Mouse (Mus musculus): ENCODE results near the gene Gjd3.

Gjd3 gene

DNA sequence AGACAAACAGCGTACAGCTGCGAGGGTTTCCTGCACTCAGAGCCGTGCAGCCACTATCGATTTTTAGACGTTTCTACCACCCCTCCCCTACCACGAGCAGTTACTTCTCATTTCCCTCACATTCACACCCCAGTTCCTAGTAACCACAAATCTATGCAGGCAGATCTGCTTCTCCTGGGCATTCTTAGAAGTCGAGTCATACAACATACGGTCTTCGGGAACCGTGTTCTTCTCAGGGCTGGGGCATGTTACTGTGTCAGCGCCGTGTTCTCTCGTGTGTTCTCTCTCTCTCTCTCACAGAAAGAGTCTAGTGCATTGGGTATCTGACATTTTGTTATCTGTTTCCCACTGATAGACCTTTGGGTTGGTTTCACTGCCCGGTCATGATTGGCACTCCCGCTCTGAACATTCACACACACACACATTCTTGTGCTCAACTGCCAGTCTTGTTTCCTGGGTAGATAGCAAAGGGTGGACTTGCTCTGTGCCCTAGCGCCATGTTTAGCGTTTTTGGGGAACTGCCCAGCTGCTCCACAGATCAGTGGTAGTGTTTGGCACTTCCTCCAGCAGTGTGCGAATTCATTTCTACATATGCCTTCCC lies 34.7 kb downstream of the Gjd3 start:
- in situ Hi-C loops (cut with MseI, MboI) = no loop called here

DNA sequence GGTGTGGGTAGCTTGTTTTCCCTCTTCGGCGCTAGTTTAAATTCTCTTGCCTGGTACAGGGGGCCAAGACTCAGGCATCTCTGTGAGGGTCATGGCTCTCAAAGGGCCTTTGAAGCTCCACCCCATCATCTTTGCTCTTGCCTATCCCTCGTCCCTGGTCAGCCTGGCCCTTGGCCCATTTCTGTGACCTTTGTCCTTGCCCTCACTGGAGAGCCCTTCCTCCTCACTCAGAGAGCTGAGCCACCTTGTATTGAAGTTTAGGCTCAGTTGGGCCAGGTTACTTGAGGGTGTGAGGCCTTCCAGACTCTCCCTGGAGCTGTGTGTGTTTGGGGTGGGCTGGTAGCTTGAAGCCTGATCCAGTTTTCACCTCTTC lies 37.2 kb downstream of the Gjd3 start:
- in situ Hi-C loops (cut with MseI, MboI) = no loop called here

DNA sequence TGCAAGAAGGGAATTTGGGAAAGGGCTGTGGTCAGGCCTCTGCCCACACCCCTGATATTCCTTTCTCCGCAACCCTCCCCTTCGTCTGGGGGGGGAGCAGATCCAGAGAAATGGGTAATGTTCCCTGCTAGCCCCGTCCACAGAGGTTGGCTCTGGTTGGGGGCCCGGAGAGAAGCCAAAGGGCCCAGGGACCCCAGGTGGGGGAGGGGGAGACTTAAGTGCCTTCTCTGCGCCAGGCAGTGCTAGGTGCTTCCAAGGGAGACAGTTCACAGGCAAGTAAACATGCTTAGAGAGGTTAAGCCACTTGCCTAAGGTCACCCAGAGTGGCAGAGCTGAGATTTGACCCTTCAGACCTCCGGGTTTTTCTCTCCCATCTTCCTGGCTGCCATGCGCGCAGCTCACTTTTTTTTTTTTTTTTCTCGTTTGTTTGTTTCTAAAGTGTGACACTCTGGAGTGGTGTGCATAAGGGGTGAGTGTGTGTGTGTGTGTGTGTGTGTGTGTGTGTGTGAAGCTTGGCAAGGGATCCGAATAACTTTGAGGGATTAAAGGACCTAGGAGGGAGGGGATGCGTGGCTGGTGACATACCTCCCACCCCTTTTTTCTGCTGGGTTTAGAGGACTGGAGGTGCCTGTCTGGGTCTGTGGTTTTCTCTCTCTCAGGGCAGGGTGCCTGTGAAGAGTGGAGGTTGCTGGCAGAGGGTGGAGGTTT lies 37.8 kb downstream of the Gjd3 start:
- in situ Hi-C loops (cut with MseI, MboI) = no loop called here

DNA sequence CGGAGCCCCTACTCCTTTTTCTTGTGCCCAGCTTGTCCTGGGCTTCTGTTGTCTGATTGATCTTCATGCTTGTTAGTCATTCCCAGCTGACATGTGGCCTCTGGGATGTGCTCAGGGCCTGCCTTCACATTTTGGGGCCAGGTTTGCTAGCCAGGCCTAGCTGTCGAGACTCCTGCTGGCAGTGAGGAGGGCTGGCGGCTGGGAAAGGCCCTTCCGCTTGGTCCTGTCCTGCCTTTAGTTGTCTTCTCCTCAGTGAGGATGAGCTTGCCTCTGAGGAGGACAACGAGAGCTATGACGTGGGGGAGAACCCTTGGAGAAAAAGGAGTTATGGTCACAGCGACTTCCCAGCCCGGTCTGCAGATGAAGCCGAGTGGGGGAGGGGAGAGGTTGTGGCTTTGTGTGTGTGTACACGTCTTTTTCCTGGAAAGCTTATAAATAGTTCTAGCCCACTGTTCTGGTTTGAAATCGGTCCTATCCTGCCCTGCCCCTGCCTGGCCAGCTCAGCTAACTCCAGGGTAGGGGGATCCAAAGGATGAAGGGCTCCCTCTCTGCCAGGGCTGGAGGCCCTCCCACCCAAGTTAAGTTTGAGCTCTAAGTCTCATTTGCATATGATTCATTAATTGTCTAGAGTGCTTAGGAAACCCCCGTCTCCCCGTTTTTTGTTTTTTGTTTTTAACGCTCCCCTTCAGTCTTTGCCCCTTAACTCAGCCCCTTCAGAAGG lies 38.9 kb downstream of the Gjd3 start:
- in situ Hi-C loops (cut with MseI, MboI) = no loop called here

DNA sequence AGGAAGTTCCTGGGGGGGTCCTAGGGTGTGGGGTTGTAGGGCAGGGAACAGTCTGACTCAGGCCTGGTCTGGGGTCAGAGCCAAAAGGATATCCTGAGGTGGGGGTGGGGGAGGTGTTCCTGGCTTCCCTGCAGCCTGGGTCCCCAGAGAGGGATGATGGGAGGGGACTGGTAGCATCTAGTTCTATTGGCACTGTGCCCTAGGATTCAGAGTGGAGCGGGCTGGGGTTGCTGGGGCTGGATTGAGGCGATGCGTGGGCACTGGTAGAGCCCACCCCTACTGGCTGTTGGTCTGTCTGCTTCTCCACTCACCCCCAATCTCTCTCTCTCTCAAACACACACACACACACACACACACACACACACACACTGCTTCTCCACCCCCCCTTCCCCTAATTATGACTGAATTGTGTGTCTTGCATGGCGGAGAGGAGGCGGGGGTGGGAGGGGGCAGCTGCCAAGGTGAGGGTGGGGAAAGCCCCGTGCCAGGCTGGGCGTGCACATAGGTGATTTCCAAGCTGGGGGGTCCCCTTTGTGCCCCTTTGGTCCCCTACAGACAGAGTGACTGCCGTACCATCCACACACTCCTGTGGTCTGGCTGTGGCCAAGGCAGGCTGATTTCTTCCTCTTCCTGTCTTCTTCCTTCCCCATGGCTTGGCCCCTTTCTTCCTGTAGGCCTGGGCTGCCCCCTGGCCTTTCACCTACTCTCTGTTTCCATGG lies 39.7 kb downstream of the Gjd3 start:
- in situ Hi-C loops (cut with MseI, MboI) = no loop called here

DNA sequence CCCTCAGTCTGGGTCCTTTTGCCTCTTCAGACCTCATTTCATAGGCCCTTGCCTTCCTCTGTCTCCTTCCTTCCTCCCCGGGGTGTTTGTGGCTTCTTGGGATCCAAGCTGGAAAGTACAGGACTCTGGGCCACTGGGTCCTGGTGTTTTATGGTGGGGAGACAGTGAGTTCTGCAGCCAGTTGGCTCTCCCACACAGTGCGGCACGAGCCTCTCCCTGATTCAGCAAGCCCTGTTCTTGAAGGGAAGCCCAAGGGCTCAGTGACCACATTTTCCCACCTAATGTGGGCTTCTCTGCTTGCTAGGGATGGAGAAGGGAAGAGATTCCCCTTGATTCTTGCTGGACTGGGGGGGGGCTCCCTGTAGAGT lies 40.3 kb downstream of the Gjd3 start:
- in situ Hi-C loops (cut with MseI, MboI) = no loop called here

GRCm38 (mm10) chr11:98941826-98942550 lies 40.8 kb downstream of the Gjd3 start:
- in situ Hi-C loops (cut with MseI, MboI) = no loop called here

DNA sequence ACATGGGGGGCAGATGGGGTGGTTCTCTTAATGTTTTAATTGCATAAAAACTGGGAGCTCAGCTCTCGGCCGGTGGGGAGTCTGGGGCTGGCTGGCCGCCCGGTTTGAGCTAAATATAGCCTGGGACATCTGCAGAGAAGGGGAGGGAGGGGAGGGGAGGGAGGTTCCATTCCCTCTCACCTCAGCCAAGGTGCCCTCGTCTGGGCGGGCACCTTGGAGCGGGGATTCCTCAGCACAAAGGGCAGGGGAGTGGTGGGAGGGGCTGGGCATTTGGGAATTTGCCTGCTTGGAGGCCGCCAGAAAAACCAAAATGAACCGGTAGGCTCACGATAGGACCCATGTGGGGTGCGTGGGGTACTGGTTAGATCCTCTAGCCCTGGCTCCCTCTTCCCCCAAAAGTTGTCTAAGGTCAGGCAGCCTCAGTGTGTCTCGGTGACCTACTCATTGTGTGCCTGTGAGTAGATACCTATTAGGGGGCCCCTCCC lies 41.4 kb downstream of the Gjd3 start:
- in situ Hi-C loops (cut with MseI, MboI) = no loop called here

GRCm38 (mm10) chr11:98940776-98941175 lies 42.0 kb downstream of the Gjd3 start:
- in situ Hi-C loops (cut with MseI, MboI) = no loop called here

DNA sequence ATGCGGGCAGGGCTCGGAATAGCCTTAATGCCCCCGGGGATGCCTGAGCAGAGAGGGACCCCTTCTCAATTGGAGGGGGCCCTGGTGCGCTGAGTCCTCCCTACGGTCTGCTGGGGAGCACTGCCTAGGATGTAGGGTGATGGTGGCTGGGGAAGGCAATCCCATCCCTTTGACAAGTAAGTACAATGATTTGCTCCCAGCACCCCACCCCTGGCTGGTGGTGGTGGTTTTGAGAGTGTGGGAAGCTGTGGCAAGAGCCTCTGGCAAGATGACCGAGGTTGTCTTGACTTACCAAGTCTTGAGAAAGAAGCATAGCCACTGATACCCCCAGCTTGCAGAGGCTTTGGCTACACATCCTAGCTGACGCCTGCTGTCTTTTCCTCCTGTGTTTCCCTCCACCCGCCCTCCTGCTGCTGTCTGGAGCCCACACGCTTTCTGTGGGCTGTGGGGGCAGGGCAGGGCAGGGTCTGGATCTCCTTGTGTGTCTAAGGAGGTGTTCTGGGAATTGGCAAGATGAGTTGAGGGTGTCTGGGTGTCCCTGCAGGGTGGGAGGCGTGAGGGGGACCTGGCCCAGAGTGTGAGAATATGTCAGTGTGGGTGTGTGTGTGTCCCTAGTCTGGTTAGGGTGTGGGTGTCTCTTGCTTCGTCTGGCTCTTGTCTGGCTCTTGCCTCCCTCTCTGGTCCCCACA lies 42.7 kb downstream of the Gjd3 start:
- in situ Hi-C loops (cut with MseI, MboI) = no loop called here

DNA sequence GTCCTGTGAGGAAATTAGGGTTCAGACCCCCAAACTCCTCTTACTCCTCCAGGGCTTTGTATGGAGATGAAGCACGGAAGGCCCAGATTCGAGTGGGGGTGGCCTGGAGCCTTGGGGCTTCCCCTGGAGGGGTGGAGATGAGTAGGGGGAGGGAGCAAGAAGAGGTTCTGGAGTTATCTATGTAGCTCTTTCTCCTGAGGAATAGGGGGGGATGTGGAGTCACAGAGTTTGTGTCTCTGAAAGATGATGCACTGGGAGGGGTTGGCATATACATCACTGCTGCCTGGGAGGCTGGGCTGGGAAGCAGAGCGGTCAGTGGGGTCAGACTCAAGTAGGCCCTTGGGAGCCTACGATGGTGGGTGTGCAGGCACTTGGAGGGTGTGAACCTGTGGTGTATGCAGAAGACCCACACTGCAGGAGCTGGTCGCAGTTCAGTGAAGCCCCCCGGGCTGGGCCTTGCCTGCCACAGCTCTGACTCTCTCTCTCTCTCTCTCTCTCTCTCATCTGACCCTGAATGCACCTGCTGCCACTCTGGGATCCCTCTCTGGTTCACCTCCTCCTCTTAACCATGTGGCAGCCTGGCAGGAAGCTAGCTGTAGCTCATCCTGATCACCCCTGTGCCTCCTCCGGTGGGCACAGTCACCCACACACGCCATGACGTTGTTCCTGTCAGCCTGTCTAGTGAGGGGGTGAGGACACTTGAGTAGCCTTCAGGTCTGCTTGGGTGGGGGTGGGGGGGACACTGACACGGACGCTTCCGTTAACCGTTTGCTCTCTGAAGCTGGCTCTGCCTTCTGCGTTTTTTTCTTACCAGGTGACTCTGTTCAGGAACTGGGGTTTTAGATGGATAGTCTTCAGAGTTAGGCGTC lies 43.5 kb downstream of the Gjd3 start:
- in situ Hi-C loops (cut with MseI, MboI) = no loop called here

GRCm38 (mm10) chr11:98938701-98939083 lies 44.1 kb downstream of the Gjd3 start:
- in situ Hi-C loops (cut with MseI, MboI) = no loop called here

DNA sequence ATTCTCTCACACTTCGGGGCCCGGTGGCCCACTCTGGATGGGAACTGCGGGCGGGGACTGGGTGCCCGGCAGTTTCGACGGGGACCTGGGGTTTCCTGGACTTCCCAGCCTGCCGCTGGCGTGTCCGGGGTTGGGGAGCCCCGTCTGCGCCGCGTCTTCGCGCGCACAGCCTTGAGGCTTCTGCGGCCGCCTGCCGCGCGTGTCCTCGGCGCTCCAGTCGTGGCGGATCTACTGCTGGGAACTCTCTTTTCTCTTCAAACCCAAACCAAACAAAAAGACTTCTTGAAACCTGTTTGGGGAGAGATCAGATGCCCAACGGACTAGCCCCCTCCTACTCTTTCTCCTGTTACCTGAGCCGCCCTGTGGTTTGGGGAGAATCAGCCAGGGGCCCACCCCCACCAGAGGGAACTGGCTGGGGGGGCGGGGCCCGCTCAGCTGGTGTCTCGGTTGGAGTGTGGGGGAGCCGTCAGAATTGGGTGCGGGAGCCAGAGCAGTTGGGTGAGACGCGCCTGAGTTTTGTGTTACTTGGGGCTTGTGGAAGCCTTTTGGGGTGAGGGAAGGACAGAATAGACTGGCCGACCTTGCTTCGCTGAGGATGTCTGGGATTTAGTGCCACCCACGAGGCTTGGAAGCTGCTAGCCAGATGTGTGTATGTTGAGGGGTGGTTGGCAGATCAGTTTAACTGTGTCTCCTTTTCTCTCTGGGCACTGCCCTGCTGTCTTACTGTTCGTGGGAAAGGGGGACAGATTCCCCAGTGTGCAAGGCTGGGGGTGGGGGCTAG lies 44.7 kb downstream of the Gjd3 start:
- in situ Hi-C loops (cut with MseI, MboI) = no loop called here

DNA sequence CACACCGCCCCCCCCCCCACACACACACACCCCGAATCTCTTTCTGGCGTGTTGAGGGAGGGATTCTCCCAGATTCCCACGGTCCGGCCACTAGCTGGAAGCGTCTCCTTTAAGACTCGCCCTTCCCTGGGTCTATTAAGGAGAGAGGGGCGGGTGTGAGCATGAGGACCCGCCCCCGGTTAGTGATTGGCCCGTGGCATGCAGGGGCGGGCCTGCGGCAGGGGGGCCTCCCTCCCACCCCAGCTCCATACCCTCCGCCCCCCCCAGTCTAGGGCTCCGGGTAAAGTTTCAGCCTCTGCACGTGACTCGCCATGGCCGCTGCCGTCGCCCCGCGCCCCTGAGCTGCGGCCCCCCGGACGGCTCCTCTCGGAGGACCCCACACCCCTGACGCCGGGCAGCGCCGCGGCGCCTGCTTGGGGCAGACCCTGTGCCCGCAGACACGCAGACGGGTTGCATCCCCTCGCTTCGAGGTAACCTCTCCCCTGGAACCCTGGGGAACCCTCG lies 45.4 kb downstream of the Gjd3 start:
- in situ Hi-C loops (cut with MseI, MboI) = no loop called here

DNA sequence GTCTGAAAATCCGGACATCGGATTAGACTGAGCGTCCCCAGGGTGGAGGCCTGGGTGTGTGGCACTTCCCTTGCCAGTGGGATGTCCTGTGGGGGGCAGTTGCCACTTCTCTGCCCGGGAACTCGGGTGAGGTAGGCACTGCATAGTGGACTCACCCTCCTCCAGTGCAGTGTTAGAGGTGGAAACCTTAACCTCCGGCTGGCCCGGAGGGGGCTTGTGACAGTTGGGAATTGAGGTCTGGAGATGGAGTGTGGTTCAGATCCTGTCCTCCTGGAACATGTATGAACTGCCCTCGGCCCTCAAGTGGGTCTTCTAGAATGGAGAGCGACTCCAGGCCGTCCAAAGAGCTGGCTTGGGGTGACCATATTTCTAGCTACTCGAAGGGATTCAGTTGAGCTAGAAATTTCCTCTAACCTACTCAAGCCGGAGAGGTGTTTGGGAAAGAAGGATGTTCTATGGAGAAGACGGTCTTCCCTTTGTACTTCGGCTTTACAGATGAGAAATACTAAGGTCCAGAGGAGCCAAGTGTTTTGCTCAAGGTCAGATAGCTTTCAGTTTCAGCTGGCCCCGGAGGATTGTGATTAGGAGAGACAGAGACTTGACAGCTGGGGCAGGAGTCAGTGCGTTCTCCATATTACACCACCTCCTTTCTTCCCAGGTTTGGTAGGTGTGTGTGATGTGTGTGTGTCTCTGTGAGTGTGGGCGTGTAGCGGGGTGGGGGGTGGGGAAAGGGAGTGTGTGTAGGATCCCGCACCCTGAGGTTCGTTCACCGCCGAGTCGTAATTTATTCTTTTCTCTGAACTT lies 46.0 kb downstream of the Gjd3 start:
- in situ Hi-C loops (cut with MseI, MboI) = no loop called here

DNA sequence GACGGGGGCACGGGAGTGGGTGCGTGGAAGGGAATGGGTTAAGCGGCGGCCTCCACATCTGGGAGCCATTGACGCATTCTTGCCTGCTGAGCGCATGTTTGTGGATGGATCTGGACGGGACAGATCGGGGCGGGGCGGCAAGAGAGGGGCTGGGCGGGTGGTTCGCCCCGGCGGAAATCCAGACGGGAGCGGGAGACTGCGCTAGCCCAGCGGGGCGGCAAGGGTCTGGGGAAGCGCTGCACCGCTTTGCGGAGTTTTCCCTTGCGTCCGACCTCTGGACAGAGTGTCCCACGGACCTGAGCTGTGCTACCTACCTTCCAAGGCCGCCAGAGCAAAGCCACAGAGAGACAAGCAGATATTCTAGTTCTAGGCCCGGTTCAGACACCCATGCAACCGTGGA lies 46.6 kb downstream of the Gjd3 start:
- in situ Hi-C loops (cut with MseI, MboI) = no loop called here

GRCm38 (mm10) chr11:98935123-98935522 lies 47.7 kb downstream of the Gjd3 start:
- in situ Hi-C loops (cut with MseI, MboI) = no loop called here

- in situ Hi-C loops (cut with MseI, MboI) = no loop called here
Observed at GRCm38 (mm10) chr11:98934367-98934766, 48.4 kb downstream of the Gjd3 start.

All from mouse trophoblast stem cell (cell line).